Mouse (Mus musculus) olfactory bulb, adult 2 months (tissue): ENCODE results near the gene Strbp. TPM values are rescaled to one million over a fixed set of nuclear protein-coding genes. Genes with fewer than 3 reads are reported as not detected.

Source experiments
- H3K27ac ChIP-seq: fragments of 200-500 bp; 2 replicates; pipeline ENCODE4 v1.5.1; 2012; ENCODE audit warnings: low read depth, low read length; ENCODE audit not compliant: insufficient read depth
- H3K4me1 ChIP-seq: fragments of 200-500 bp; 2 replicates; pipeline ENCODE4 v1.6.1; 2012; ENCODE audit warnings: low read length; ENCODE audit not compliant: control insufficient read depth, insufficient read depth
- H3K4me3 ChIP-seq: fragments of 200-500 bp; 2 replicates; pipeline ENCODE4 v1.5.1; 2012; ENCODE audit warnings: mild to moderate bottlenecking, low read depth, low read length, moderate library complexity; ENCODE audit not compliant: insufficient read depth
- CTCF ChIP-seq: fragments of 200-500 bp; IDR thresholded peaks from 2 replicates; pipeline ENCODE4 v1.5.1; 2012; ENCODE audit warnings: low read depth, mild to moderate bottlenecking, low read length, moderate library complexity; ENCODE audit not compliant: insufficient read depth
- POLR2A ChIP-seq: fragments of 200-500 bp; IDR thresholded peaks from 2 replicates; pipeline ENCODE4 v1.6.1; 2012; ENCODE audit warnings: mild to moderate bottlenecking, low read depth, low read length, moderate library complexity; ENCODE audit not compliant: insufficient read depth
- WGBS: fragments of 180-500 bp; shearing (Covaris S2); methylation state at CpG from one replicate; pipeline ENCODE4 v1.1.7; 2018; 5-methylcytosine and 5-hydroxymethylcytosine counted together
- polyA plus RNA-seq: library from polyadenylated mRNA; stranded (reverse); fragments of >200 nt; gene quantifications from 2 replicates; pipeline ENCODE4 v1.2.4, GENCODE M21; 2012; ENCODE audit warnings: low replicate concordance; ENCODE audit not compliant: missing spikeins, insufficient read depth, insufficient read length

Gene Strbp
- polyA plus RNA-seq, 1 experiment: 584 TPM

GRCm38 (mm10) chr2:37556366-37556765, 147.3 kb downstream of the Strbp start:
- 85% methylated on average over 2 of the region's 2 CpGs for WGBS
- no peak overlapping the region for H3K27ac ChIP-seq

GRCm38 (mm10) chr2:37549346-37550012, 154.2 kb downstream of the Strbp start:
- TF ChIP-seq POLR2A (no peak), CTCF (no peak)
- H3K27ac ChIP-seq: no peak overlapping the region
- H3K4me3 ChIP-seq: no peak overlapping the region
- H3K4me1 ChIP-seq: no peaks in the 10 kb centered on the region
- 57% methylated on average over 1 of the region's 1 CpGs for WGBS

More at GRCm38 (mm10) chr2:37556366-37556765, 147.3 kb downstream of the Strbp start:
- TF ChIP-seq CTCF: no peak
- TF ChIP-seq POLR2A: no peak
- H3K4me3 ChIP-seq: no peak overlapping the region
- H3K4me1 ChIP-seq: no peaks in the 10 kb centered on the region

- H3K4me1 ChIP-seq: no peaks in the 10 kb centered on the region
- H3K27ac ChIP-seq: no peak overlapping the region
- TF ChIP-seq POLR2A (no peak), CTCF (no peak)
- H3K4me3 ChIP-seq: no peak overlapping the region
- WGBS: 77% methylated on average over 3 of the region's 3 CpGs
Observed at GRCm38 (mm10) chr2:37531639-37532038, 172.0 kb downstream of the Strbp start.

- 46% methylated on average over 1 of the region's 1 CpGs for WGBS
Observed at GRCm38 (mm10) chr2:37530766-37531165, 172.9 kb downstream of the Strbp start.

GRCm38 (mm10) chr2:37529397-37529796, 174.3 kb downstream of the Strbp start:
- TF ChIP-seq POLR2A (no peak), CTCF (no peak)

More at GRCm38 (mm10) chr2:37530766-37531165, 172.9 kb downstream of the Strbp start:
- no peak overlapping the region for H3K27ac ChIP-seq
- H3K4me3 ChIP-seq: no peak overlapping the region
- no peaks in the 10 kb centered on the region for H3K4me1 ChIP-seq
- no peak for TF ChIP-seq CTCF
- TF ChIP-seq POLR2A: no peak

GRCm38 (mm10) chr2:37527587-37527986, 176.1 kb downstream of the Strbp start:
- Histone ChIP-seq H3K27ac (no peak overlapping the region), H3K4me3 (no peak overlapping the region), H3K4me1 (0 out of 2 replicates have a peak, but pooled peaks cover 2% of the 10 kb centered on the region)
- no peak for TF ChIP-seq POLR2A
- TF ChIP-seq CTCF: no peak

More at GRCm38 (mm10) chr2:37529397-37529796, 174.3 kb downstream of the Strbp start:
- Histone ChIP-seq H3K27ac (no peak overlapping the region), H3K4me1 (no peaks in the 10 kb centered on the region), H3K4me3 (no peak overlapping the region)
- WGBS: 98% methylated on average over 2 of the region's 2 CpGs

- 88% methylated on average over 1 of the region's 1 CpGs for WGBS
- H3K4me3 ChIP-seq: no peak overlapping the region
- peaks cover 9% of the 10 kb centered on the region for H3K4me1 ChIP-seq
- H3K27ac ChIP-seq: no peak overlapping the region
- TF ChIP-seq POLR2A (no peak), CTCF (no peak)
Observed at GRCm38 (mm10) chr2:37519286-37519640, 184.4 kb downstream of the Strbp start.

- WGBS: 48% methylated on average over 4 of the region's 4 CpGs
- Histone ChIP-seq H3K27ac (peak overlapping the region; percentile 71; the same call in 1 of the 2 replicates), H3K4me3 (no peak overlapping the region), H3K4me1 (peaks cover 9% of the 10 kb centered on the region)
- no peak for TF ChIP-seq CTCF
- TF ChIP-seq POLR2A: no peak
Observed at GRCm38 (mm10) chr2:37518561-37519285, 184.9 kb downstream of the Strbp start.

- Histone ChIP-seq H3K4me3 (peak overlapping the region; percentile 40), H3K27ac (peak overlapping the region; percentile 71), H3K4me1 (peaks cover 8% of the 10 kb centered on the region)
- TF ChIP-seq POLR2A (no peak), CTCF (no peak)
- 13% methylated on average over 4 of the region's 4 CpGs for WGBS
Observed at GRCm38 (mm10) chr2:37516922-37517462, 186.7 kb downstream of the Strbp start.
